Mouse (Mus musculus) fat pad, adult 2 months (tissue): ENCODE measurements around the gene Mylk2.

Experiments used
- DNase-seq: peaks from one replicate; pipeline ENCODE4 v3.0.0-alpha.2; 2011; ENCODE audit warnings: low read depth, low spot score; ENCODE audit errors: extremely low read depth

Gene Mylk2

GRCm38 (mm10) chr2:152913471-152913870 lies 2.3 kb downstream of the Mylk2 start:
- DNase-seq: no peak

- no peak for DNase-seq
Observed at GRCm38 (mm10) chr2:152914310-152915120, 3.4 kb downstream of the Mylk2 start.

DNA sequence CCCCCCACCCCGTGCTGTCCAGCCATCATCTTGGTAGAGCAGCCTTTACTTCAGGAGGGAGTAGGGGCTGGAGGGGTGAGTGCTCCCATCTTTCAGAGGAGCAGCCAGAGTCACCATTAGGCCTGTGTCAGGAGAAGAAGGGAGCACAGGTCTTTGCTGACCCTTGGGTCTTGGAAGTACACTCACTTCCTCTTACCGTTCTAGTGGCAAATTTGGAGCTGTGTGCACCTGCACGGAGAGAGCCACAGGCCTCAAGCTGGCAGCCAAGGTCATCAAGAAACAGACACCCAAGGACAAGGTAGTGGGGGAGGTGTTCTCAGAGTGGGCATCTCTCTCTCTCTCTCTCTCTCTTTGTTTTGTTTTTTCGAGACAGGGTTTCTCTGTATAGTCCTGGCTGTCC lies 4.3 kb downstream of the Mylk2 start:
- no peak for DNase-seq

DNA sequence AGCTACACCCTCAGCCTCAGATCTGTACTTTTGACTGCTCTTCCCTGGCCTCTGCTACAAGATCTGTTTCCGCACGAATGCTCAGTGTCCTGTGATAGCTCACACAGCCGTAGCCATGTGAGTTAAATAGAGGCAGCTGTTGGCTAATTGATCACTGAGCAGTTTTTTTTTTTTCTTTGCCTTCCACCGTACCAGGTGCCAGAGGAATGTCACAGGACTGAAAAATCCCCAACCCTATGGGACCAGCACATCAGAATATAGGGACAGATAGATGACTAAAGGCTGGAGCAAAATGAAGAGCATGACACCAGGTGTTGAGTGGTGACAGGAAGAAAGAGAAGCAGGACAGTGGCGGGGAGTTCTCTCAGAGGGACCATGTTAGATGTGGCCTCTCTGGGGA lies 5.0 kb downstream of the Mylk2 start:
- DNase-seq: no peak

- no peak for DNase-seq
Observed at GRCm38 (mm10) chr2:152917671-152918070, 6.5 kb downstream of the Mylk2 start.

DNA sequence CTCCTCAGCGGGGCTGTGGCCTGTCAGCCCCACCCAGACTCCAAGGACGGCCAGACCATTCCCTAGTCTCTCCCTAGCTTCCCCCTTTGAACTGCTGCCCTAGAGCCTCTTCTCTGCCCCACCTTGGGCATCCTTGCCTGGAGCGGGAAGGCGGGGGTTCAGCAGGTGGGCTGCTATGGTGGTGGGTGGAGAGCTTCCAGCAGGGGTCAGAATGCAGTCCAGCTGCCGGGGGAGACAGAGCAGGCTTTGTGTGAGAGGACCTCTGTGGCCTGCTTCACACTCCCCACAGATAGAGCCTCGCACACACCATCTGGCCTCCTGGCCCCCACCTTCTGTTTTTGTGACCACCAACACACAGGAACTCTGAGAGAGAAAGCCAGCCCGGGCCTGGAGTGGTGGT lies 11.2 kb downstream of the Mylk2 start:
- DNase-seq: no peak

GRCm38 (mm10) chr2:152923621-152924020 lies 12.5 kb downstream of the Mylk2 start:
- DNase-seq: no peak

GRCm38 (mm10) chr2:152924128-152924527 lies 13.0 kb downstream of the Mylk2 start:
- DNase-seq: no peak

GRCm38 (mm10) chr2:152924543-152924942 lies 13.4 kb downstream of the Mylk2 start:
- DNase-seq: no peak

DNA sequence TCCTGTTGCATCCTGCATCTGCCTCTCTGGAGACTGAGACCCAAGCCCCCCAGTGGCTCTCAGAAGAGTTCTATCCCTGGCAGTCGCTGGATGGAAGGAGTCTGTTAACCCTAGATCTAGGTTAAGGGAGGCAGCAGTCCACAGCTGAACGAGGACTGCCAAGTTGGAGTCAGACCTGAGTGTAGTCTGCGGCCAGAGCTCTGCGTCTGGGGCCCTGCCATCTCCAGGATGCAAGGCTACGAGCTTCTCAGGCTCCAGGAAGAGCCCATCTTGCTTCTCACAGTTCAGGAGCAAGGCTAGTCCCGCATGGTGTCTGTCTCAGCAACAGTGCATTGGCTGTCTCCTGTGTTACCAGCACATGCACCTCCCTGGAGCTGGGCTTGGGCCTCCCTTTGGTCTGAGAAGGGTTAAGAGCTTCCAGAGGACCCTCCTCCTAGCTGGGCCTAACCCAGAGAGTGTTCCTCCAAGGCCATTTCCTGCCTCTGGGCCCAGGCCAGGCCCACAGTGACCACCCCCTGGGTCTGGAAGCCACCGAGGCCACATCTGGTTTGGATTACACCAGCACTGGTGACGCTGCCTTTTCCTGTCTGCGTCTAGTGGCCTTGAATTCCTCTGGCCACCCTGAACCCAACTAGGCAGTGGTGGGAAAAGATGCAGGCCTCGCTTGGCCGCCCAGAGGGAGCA lies 14.2 kb downstream of the Mylk2 start:
- DNase-seq: no peak

- DNase-seq: no peak
Observed at GRCm38 (mm10) chr2:152926896-152927295, 15.7 kb downstream of the Mylk2 start.

DNA sequence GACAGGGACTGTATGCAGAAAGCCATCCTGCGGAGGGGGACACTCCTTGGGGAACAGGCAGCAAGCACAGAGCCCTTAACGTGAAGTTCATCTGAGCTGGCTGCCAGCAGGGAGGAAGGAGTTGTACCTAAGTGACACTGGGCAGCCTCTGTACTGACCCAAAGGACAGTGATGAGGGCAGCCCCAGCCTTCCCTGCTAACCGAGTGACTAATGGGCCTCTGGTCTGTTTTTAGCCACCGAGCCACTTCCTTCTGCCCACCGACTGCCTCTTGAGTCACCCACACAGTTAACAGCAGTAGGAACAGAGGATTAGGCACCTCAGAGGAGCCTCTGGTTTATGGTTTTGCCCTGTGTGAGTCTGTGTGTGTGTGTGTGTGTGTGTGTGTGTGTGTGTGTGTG lies 16.2 kb downstream of the Mylk2 start:
- DNase-seq: no peak

DNA sequence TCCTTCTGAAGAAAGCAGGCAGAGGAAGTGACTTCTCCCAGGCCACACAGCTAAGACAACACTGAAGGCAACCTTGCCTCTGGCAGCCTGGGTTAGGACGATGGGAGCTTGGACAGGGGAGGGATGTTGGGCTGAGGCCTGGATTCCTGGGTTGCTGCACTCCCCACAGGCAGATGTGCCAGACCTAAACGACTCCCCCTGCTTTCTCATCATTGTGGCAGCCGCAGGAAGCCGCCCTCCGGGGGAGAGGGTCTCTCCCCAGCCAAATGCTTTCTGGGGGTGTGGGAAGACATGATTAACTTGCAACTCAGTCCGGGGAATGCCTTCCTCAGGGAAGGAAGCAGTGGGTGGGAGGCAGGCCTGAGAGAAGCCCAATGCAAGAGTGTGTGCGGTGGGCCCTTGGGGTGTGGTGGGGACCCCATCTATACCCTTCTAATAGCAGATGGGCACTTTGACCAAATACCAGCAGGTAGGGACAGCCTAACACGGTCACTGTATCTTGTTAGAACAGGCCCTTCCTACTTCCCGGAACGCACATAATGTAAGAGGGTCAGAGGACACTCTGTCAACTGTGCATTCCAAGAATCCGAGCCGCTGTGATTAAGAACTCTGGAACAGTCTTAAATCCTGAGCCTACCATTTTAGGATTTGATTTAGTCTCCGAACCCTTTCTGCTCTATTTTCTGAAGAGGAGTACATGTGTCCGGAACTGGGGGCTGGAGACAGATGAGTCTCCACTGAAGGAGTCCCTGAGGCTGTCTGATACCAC lies 17.3 kb downstream of the Mylk2 start:
- DNase-seq: no peak

- no peak for DNase-seq
Observed at GRCm38 (mm10) chr2:152928988-152929370, 17.8 kb downstream of the Mylk2 start.

DNA sequence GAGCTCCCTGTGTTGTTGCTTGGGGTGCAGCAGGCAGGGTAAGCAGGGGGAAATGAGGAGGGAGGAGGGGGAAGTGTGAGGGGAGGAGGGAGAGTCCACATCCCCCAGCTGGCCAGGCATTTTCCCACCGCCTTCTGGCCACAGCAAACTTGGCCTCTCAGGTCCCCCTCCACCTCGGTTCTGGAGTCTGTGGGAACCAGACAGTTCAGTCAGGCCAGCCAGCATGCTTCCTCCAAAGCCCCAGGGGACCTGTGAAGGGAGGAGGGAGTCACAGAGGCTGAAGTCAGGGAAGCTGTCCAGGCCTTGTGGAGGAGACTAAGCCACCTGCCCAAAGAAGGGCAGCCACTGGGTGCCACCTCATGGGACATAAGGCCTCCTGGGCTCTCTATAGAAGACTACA lies 19.1 kb downstream of the Mylk2 start:
- no peak for DNase-seq

DNA sequence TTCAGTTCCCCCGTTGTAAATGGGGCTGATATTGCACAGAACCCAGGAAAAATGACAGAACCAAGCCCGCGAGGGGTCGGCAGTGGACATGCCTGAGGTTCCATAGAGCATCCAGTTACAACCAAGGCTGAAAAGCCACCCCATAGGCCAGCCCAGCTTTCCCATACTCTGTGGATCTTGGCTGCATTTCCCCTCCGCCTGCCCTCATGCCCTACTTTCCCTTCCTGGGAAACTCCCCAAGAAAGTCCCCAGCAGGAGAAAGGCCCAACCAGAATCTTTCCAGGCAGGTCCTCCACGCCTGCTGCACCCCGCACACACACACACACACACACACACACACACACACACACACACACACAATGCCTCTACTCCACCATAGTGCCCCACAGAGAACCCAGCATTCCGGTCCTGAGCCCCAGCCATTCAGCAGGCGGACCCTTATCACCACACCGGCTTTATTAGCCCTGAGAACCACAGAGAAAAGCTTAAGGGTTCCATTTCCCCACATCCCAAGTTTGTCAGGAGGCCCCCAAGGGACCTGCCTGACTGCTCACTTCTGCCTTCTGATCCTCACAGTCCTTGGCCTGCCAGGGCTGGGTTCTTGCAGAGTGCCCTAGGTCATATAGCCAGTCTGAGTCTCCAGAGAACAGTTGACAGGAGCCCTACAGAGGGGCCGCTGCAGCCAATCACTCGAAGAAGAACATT lies 20.5 kb downstream of the Mylk2 start:
- no peak for DNase-seq

GRCm38 (mm10) chr2:152933048-152933447 lies 21.9 kb downstream of the Mylk2 start, which contains the start of gene Foxs1:
Gene Foxs1 (minus strand): TSS chr2:152933208.
- no peak for DNase-seq

GRCm38 (mm10) chr2:152933614-152934013 lies 22.5 kb downstream of the Mylk2 start:
- DNase-seq: no peak

GRCm38 (mm10) chr2:152939846-152940245 lies 28.7 kb downstream of the Mylk2 start:
- no peak for DNase-seq

- DNase-seq: no peak
Observed at GRCm38 (mm10) chr2:152941106-152941505, 30.0 kb downstream of the Mylk2 start.

DNA sequence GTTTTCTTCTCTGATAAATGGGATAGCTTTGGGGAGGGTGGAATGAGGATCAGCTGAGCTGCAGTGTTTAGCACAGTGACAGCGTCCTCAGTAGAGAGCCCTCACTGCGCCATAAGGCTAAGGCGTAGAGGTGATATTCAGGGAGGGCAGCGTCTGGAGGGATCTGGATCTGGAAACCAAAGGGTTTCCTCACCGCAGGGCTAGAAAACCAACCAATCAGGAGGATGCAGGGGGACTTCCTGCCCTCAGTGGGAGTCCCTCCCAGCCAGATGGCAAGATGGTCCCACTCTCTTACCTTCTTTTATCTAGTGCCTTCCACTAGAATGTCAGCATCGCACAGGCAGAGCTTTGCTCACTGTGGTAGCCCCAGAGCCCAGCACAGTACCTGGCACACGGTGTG lies 30.6 kb downstream of the Mylk2 start:
- DNase-seq: no peak
